Mouse (Mus musculus) megakaryocyte, embryonic 14.5 days (primary cell): ENCODE data around the gene Ephb6.

ENCODE experiments used
- FLI1 ChIP-seq: IDR thresholded peaks from 2 replicates; pipeline ENCODE4 v1.6.1; 2012; ENCODE audit warnings: low read length, inconsistent platforms, mixed read lengths
- GATA1 ChIP-seq: IDR thresholded peaks from 3 replicates; pipeline ENCODE4 v1.6.1; 2012; ENCODE audit warnings: mixed read lengths, low read length, inconsistent platforms, borderline replicate concordance

GRCm38 (mm10) chr6:41560273-41560672 lies 45.0 kb upstream of the Ephb6 start:
- TF ChIP-seq FLI1 (no peak), GATA1 (no peak)
